Mouse (Mus musculus): ENCODE measurements around the gene Scnn1a. TPM values are rescaled to one million over a fixed set of nuclear protein-coding genes. Genes with fewer than 3 reads are reported as not detected.

The Scnn1a gene
- polyA plus RNA-seq, 1 experiment from 2014 or later = 1.8 TPM

- no peaks in the 10 kb centered on the region for H3K36me3 ChIP-seq (ENCODE audit: insufficient read depth)
- no peak overlapping the region for H3K27ac ChIP-seq (ENCODE audit: low read depth)
- ATAC-seq (ENCODE audit: insufficient read depth) (no peak), DNase-seq (no peak)
- no peak overlapping the region for H3K9ac ChIP-seq
- peaks cover 12% of the 10 kb centered on the region for H3K4me1 ChIP-seq (ENCODE audit: insufficient read depth)
- H3K27me3 ChIP-seq (ENCODE audit: insufficient read depth, low read length) = no peaks in the 10 kb centered on the region
- no peak overlapping the region for H3K4me2 ChIP-seq
- WGBS = 79% methylated on average over 5 of the region's 5 CpGs
- H3K4me3 ChIP-seq (ENCODE audit: low read depth, low read length) = no peak overlapping the region
- peak; percentile 58 for TF ChIP-seq CTCF (IDR thresholded peaks at IDR 0.05; ENCODE audit: low read depth)
- H3K9me3 ChIP-seq (ENCODE audit: low read depth, low read length) = no peaks in the 10 kb centered on the region
Measured at GRCm38 (mm10) chr6:125328243-125328642, 7.8 kb downstream of the Scnn1a start.

- peak overlapping the region; percentile 54 for H3K27ac ChIP-seq (ENCODE audit: low read depth)
- H3K9ac ChIP-seq = peak overlapping the region; percentile 57
- no peaks in the 10 kb centered on the region for H3K27me3 ChIP-seq (ENCODE audit: insufficient read depth, low read length)
- peak overlapping the region; percentile 83 for H3K4me2 ChIP-seq
- H3K9me3 ChIP-seq (ENCODE audit: low read depth, low read length) = no peaks in the 10 kb centered on the region
- TF ChIP-seq CTCF (IDR thresholded peaks at IDR 0.05; ENCODE audit: low read depth) = no peak
- no peaks in the 10 kb centered on the region for H3K36me3 ChIP-seq (ENCODE audit: insufficient read depth)
- peak overlapping the region; percentile 54 for H3K4me3 ChIP-seq (ENCODE audit: low read depth, low read length)
- H3K4me1 ChIP-seq (ENCODE audit: insufficient read depth) = peaks cover 8% of the 10 kb centered on the region; the same call in 1 of the 2 replicates
- DNase-seq (peak; percentile 96), ATAC-seq (ENCODE audit: insufficient read depth) (peak; percentile 94)
- 2% methylated on average over 39 of the region's 39 CpGs for WGBS
Measured at GRCm38 (mm10) chr6:125330626-125331326, 10.3 kb downstream of the Scnn1a start.

- H3K4me2 ChIP-seq = no peak overlapping the region
- no peak overlapping the region for H3K4me3 ChIP-seq (ENCODE audit: low read depth, low read length)
- peaks cover 8% of the 10 kb centered on the region; the same call in 1 of the 2 replicates for H3K4me1 ChIP-seq (ENCODE audit: insufficient read depth)
- TF ChIP-seq CTCF (IDR thresholded peaks at IDR 0.05; ENCODE audit: low read depth) = no peak
- DNase-seq = no peak
- no peak overlapping the region for H3K9ac ChIP-seq
- no peaks in the 10 kb centered on the region for H3K27me3 ChIP-seq (ENCODE audit: insufficient read depth, low read length)
- no peak overlapping the region for H3K27ac ChIP-seq (ENCODE audit: low read depth)
- H3K36me3 ChIP-seq (ENCODE audit: insufficient read depth) = no peaks in the 10 kb centered on the region
- 66% methylated on average over 14 of the region's 14 CpGs for WGBS
- ATAC-seq (ENCODE audit: insufficient read depth) = no peak
- no peaks in the 10 kb centered on the region for H3K9me3 ChIP-seq (ENCODE audit: low read depth, low read length)
Measured at GRCm38 (mm10) chr6:125333112-125333899, 12.8 kb downstream of the Scnn1a start.

GRCm38 (mm10) chr6:125334356-125334755 lies 13.9 kb downstream of the Scnn1a start:
- H3K27ac ChIP-seq (ENCODE audit: low read depth) = no peak overlapping the region
- TF ChIP-seq CTCF (IDR thresholded peaks at IDR 0.05; ENCODE audit: low read depth) = no peak
- DNase-seq = peak; percentile 24
- 71% methylated on average over 2 of the region's 2 CpGs for WGBS
- no peaks in the 10 kb centered on the region for H3K9me3 ChIP-seq (ENCODE audit: low read depth, low read length)
- no peak overlapping the region for H3K4me2 ChIP-seq
- H3K4me3 ChIP-seq (ENCODE audit: low read depth, low read length) = no peak overlapping the region
- H3K27me3 ChIP-seq (ENCODE audit: insufficient read depth, low read length) = no peaks in the 10 kb centered on the region
- H3K36me3 ChIP-seq (ENCODE audit: insufficient read depth) = no peaks in the 10 kb centered on the region
- H3K4me1 ChIP-seq (ENCODE audit: insufficient read depth) = peaks cover 8% of the 10 kb centered on the region; the same call in 1 of the 2 replicates
- H3K9ac ChIP-seq = no peak overlapping the region
- ATAC-seq (ENCODE audit: insufficient read depth) = no peak

- Histone ChIP-seq H3K36me3 (ENCODE audit: insufficient read depth) (no peaks in the 10 kb centered on the region), H3K9ac (no peak overlapping the region), H3K4me3 (ENCODE audit: low read depth, low read length) (no peak overlapping the region), H3K27ac (ENCODE audit: low read depth) (peak overlapping the region; percentile 77), H3K4me2 (no peak overlapping the region), H3K27me3 (ENCODE audit: insufficient read depth, low read length) (no peaks in the 10 kb centered on the region), H3K4me1 (ENCODE audit: insufficient read depth) (no peaks in the 10 kb centered on the region; the same call in 1 of the 2 replicates), H3K9me3 (ENCODE audit: low read depth, low read length) (no peaks in the 10 kb centered on the region)
- no peak for DNase-seq
- TF ChIP-seq CTCF (IDR thresholded peaks at IDR 0.05; ENCODE audit: low read depth) = no peak
- ATAC-seq (ENCODE audit: insufficient read depth) = no peak
- 58% methylated on average over 9 of the region's 9 CpGs for WGBS
Measured at GRCm38 (mm10) chr6:125338791-125339660, 18.6 kb downstream of the Scnn1a start.

GRCm38 (mm10) chr6:125340244-125340643 lies 19.8 kb downstream of the Scnn1a start:
- Histone ChIP-seq H3K4me2 (no peak overlapping the region), H3K27ac (ENCODE audit: low read depth) (peak overlapping the region; percentile 77), H3K9ac (no peak overlapping the region), H3K9me3 (ENCODE audit: low read depth, low read length) (no peaks in the 10 kb centered on the region), H3K4me1 (ENCODE audit: insufficient read depth) (no peaks in the 10 kb centered on the region; the same call in 1 of the 2 replicates), H3K4me3 (ENCODE audit: low read depth, low read length) (no peak overlapping the region), H3K27me3 (ENCODE audit: insufficient read depth, low read length) (no peaks in the 10 kb centered on the region), H3K36me3 (ENCODE audit: insufficient read depth) (no peaks in the 10 kb centered on the region)
- no peak for TF ChIP-seq CTCF (IDR thresholded peaks at IDR 0.05; ENCODE audit: low read depth)
- DNase-seq (peak; percentile 45), ATAC-seq (ENCODE audit: insufficient read depth) (no peak)
- 66% methylated on average over 5 of the region's 5 CpGs for WGBS

Measured in lung, embryonic 14.5 days (tissue).